Mouse (Mus musculus) yolk sac, embryonic 10.5 days (tissue): ENCODE data around the gene Top2a.

Source experiments
- DNase-seq: peaks from one replicate; pipeline ENCODE4 v3.0.0-alpha.2; 2017; ENCODE audit warnings: low spot score

The Top2a gene

GRCm38 (mm10) chr11:99023500-99024467 is at the start of gene Top2a:
Gene Top2a (minus strand): TSS chr11:99024189.
- DNase-seq: peak; percentile 98

DNA sequence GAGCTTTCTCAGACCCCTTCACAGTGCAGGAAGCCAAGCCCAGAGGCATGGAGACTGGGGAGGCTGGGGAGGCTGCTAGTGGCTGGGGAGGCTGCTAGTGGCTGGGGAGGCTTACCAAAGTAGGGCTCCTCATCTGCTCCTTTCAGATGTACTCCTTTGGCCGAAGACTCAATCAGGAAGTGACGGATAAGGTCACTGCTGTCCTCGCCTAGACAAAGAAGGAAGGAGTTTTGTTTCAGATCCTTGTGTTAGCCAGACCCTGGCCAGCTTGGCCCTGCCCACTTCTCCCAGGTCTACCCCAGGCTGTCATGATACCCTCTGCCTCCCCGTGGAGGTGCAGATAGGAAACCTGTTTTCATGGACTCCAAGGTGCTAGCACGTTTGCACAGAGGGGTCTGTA is 49.8 kb upstream of the Top2a start:
- no peak for DNase-seq

GRCm38 (mm10) chr11:99071866-99072265 is 47.9 kb upstream of the Top2a start:
- DNase-seq: peak; percentile 63

DNA sequence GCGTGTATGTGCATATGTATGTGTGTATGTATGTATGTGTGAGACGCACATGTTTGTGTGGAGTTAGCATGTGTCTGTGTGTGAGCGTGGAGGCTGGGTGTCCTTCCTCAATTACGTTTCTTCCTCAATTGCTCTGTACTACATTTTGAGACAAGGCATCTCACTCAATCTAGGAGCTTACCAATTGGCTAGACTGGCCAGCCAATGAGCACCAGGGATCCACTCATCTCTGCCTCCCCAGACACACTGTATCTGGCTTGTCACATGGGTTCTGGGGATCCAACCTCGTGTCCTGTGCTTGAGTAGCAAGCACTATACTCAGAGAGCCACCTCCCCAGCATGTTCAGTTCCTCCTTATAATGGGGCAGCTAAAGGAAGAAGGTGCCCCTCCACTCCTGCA is 44.5 kb upstream of the Top2a start:
- DNase-seq: no peak

- no peak for DNase-seq
Observed at GRCm38 (mm10) chr11:99067591-99067990, 43.6 kb upstream of the Top2a start.

GRCm38 (mm10) chr11:99065979-99066378 is 42.0 kb upstream of the Top2a start:
- DNase-seq: peak; percentile 82

GRCm38 (mm10) chr11:99065353-99065752 is 41.4 kb upstream of the Top2a start:
- no peak for DNase-seq

DNA sequence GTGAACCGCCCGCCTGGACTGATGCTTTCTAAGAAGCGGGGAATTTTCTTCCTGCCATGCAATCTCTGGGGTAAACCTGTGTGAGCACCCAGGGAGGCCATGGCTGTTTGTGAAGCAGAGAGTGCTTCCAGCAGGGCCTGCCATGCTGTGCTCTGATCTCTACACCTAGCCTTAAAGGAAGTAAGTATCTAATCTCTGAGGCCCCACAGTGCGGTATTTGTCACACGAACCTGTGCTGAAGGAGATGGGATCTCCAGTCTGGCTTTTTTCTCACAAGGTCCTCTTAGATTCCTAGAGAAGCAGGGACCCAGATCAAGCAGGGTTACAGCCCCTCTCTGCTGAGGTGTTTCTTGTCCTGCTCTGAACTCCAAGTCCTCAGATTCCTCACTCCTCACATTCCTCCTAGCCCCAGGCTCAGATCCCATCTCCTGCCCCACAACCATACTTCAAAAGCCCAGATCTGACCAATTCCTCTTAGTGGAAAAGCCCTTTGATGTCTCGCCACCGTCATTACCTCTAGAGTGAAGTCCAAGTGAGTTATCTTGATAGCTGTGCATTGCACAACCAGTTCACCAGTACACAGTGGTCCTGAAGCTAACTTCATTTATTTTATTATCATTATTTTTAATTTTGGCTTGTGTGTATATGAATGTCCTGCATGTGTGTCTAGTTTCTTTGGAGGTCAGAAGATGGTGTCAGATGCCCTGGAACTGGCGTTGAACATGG is 39.6 kb upstream of the Top2a start:
- DNase-seq: no peak

DNA sequence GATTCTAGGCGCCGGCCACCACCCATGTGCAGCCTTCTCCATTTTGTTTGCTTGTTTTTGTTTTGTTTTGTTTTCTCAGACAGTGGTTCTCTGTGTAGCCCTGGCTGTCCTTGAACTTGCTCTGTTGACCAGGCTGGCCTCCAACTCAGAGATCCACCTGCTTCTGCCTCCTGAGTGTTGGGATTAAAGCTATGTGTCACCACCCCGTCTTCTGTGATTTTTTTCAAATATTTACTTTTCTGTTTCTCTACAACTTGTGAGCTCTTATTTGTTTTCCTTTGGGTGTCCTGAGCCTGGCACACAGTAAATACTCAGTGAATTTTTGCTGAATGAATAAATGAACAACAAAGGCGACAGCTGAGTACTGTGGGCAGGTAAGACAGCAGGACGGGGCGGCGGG is 38.7 kb upstream of the Top2a start:
- DNase-seq: no peak

- DNase-seq: no peak
Observed at GRCm38 (mm10) chr11:99060435-99060834, 36.4 kb upstream of the Top2a start.

- no peak for DNase-seq
Observed at GRCm38 (mm10) chr11:99055571-99056452, 31.8 kb upstream of the Top2a start.

DNA sequence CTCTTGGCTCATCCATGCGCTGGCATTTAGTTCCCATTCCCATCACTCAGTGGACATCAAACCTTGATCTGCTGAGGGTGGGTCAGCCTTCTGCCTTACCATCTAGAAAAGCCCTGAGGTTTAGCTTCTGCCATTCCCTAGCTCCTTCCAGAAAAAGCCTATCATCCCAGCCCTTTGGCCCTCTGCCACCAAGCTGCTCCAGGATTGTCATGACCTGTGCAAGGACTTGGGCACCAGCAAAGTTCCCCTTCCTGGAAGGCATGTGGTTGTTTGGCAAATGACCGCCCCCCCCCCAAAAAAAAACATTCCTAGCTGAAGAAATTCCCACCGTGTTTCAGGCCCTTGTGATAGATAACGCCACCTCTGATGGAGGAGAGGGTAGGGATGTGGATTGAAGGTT is 31.2 kb upstream of the Top2a start:
- no peak for DNase-seq

DNA sequence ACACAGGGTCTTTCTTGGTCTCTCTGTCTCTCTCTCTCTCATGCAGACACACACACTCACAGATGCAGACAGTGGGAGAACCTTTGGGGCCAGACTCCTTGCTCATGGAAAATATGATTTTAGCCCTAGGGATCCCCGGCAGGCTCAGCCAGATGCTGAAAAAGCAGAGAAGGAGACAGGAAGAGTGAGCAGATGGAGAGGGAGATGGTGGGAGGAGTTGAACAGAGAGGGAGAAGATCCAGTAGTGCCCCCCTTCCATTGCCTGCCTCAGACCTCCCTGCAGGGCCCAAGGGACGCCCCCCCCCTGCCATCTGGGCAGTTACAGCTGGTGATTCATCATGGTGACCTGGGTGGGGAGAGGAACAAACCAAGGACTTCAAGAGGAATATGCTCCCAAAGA is 23.7 kb upstream of the Top2a start:
- no peak for DNase-seq

DNA sequence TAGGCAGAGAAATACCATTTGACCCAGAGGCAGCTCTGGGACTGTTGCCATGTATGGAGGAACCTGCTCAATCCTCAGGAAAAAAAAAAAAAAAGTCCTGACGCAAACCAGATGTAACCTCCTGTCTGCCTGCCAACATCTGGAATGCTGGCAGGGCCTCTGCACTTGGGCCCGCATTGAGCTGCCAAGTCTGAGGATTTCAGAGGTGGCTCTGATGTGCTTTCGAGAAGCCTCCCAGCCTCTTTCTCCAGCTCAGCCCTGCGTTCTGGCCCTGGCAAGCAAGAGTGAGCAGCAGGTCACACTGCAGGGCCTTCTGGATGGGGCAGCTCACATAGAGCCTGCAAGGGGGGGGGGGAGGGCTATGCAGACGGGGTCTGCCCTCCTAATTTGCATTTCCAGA is 23.1 kb upstream of the Top2a start:
- DNase-seq: no peak

DNA sequence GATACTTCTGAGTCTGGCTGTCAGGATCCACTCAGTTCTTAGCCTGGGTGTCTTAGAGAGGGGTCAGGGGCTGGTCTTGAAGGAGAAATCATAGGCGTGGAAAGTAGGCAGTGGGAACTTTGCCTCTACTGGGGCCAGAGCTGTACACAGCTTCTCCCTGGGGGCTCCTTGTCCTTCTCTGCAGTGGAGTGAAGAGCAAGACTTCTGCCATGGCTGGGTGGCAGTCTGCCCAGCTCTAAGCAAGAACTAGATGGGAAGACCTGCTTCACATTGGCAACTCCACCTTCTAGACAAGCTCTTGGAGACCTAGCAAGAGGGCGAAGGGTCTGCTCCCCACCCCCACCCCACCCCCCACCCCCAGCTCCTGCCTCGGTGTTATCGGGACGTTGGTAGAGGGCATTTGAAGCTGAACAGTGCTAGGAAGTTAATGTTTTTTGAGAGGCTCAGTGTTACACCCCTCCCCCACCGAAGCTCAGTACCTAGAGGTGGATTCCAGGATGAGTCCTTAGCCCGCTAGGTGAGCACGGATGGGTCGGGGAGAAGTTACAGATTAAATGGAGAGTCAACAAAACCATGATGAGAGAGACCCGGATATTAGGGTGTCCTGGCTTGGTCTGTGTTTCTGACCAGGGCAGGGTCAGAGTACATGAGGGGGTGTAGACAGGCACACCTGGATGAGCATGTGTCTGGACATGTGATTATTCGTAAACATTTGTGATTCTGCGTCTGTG is 21.3 kb upstream of the Top2a start:
- DNase-seq: peak; percentile 91

DNA sequence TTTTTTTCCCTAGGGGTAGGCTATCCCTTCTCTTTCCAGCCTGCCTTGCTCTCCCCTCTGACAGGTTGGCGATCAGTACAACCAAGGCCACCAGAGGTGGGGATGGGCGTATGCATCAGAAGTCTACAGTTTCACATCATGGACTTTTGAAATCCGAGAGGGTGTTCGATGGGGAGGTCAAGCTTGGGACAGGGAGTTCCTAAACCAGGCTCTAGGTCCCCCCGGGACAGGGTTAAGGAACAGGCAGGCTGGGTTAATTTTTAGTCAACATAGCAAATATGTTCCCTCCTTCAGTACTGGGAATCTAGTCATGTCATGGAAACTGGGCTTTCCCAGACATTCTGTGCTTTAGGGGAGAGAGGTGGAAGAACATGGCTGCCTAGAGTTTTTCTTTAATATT is 20.3 kb upstream of the Top2a start:
- DNase-seq: peak; percentile 73

DNA sequence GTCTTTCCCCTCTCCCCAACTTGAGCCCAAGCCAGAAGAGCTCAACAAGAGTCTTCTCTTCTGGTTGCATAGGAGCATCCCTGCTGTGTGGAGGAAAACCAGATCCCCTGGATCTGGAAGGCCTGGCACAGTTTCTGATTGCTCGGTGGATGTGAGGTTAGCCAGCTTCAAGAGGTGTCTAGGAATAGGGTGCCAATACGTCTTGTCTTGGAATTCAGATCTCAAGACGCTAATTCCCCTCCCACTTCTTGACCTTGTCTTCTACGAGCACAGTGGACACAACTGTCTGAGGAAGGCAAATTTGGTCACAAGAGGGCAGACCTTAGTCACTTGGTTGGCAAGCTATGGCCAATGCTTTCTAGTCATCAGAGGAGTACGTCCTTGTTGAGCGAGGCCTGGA is 19.6 kb upstream of the Top2a start:
- no peak for DNase-seq

- DNase-seq: peak; percentile 57
Observed at GRCm38 (mm10) chr11:99042834-99043431, 18.9 kb upstream of the Top2a start.

DNA sequence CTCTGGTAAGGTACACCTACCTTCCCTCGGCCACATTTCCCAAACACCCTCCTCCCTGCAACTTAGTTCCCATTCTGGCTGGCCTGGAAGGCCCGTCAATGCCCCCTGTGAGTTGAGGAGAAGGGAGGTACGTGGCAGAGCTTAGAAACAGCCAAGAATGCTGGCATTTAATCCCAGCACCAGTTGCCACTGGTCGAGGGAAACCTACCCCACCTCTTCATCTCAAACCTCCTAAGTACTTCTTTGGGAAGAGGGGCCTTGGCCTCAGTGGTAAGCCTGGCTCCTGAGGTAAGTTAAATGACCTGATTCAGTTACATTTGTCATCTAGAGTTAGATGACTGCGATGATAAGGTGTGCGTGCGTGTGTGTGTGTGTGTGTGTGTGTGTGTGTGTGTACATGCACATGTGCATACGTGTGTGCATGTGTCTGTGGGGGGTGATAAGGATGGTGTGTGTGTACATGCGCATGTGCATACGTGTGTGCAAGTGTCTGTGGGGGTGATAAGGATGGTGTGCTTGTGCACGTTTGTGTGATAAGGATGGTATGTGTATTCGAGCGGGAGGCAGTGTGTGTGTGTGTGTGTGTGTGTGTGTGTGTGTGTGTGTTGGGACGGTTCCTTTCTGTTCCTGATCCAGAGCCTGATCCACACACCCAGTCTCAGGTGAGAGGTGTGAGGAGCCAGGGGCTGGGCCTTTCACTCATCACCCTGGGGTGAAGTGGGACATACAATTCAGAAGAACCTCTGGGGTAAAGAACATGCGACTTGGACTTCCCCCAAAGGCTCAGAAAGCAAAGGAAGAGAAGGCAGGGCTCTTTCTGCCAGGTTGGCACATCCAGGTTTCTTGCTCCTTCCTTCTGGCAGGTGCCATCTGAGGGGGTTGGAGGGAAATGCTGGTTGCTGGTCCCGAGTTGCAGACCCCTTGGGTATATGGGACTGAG is 18.1 kb upstream of the Top2a start:
- DNase-seq: no peak
